Mouse (Mus musculus) thymus, postnatal 0 days (tissue): ENCODE data around the gene Gm2035. TPM values are rescaled to one million over a fixed set of nuclear protein-coding genes. Genes with fewer than 3 reads are reported as not detected.
"Not testable (repeated sequence)": the region's sequence is repeated elsewhere in the genome, so short reads cannot be mapped to it uniquely, and the experiment has no call there.

Source experiments
- DNase-seq: peaks from one replicate; pipeline ENCODE4 v3.0.0-alpha.2; 2015; ENCODE audit warnings: low spot score
- polyA plus RNA-seq: library from polyadenylated mRNA; unstranded; fragments of >200 nt; fragmentation: Nextera tagmentation; extraction: Ambion mirVana; gene quantifications from 2 replicates; pipeline ENCODE4 v1.2.1, GENCODE M21; 2015

Gm2035 gene
- not detected in 2 replicates for polyA plus RNA-seq

- not testable (repeated sequence) for DNase-seq
Observed at GRCm38 (mm10) chr12:87919721-87920120, at the start of gene Gm2035. Gm2035 (minus strand) TSS chr12:87919857.

GRCm38 (mm10) chr12:87953780-87954179, 34.1 kb upstream of the Gm2035 start, which contains the start of gene Gm2042:
Gm2042 (plus strand) TSS chr12:87954080.
- DNase-seq, result not testable (repeated sequence)

GRCm38 (mm10) chr12:87895070-87895469, 24.6 kb downstream of the Gm2035 start, which contains the start of gene Gm2022:
Gm2022 (plus strand) TSS chr12:87895370.
- not testable (repeated sequence) for DNase-seq

- not testable (repeated sequence) for DNase-seq
Observed at GRCm38 (mm10) chr12:87873772-87874171, 45.9 kb downstream of the Gm2035 start, which contains the start of gene Gm2016. Gm2016 (plus strand) TSS chr12:87874072.

Other genes with a start within 250 kb of the Gm2035 start
- not detected in 2 replicates for gene Gm21319, start 144.1 kb downstream of the Gm2035 start, polyA plus RNA-seq
- not detected in 2 replicates for gene Gm21936, start 124.3 kb downstream of the Gm2035 start, polyA plus RNA-seq
- not detected in 2 replicates for gene BB287469, start 103.3 kb downstream of the Gm2035 start, polyA plus RNA-seq
- not detected in 2 replicates for gene Gm2001, start 77.5 kb downstream of the Gm2035 start, polyA plus RNA-seq
- 0.12 TPM in 2 replicates for gene Gm2016, start 45.8 kb downstream of the Gm2035 start, polyA plus RNA-seq
- gene Gm2022, start 24.5 kb downstream of the Gm2035 start, polyA plus RNA-seq, result not detected in 2 replicates
- not detected in 2 replicates for gene Gm2042, start 34.2 kb upstream of the Gm2035 start, polyA plus RNA-seq
- not detected in 2 replicates for gene Gm2075, start 92.0 kb upstream of the Gm2035 start, polyA plus RNA-seq
- not detected in 2 replicates for gene Gm6803, start 98.9 kb upstream of the Gm2035 start, polyA plus RNA-seq
- gene Gm2056, start 107.1 kb upstream of the Gm2035 start, polyA plus RNA-seq, result not detected in 2 replicates
- gene Gm16368, start 163.8 kb upstream of the Gm2035 start, polyA plus RNA-seq, result not detected in 2 replicates